Mouse (Mus musculus): ENCODE measurements around the gene Clic1. TPM values are rescaled to one million over a fixed set of nuclear protein-coding genes. Genes with fewer than 3 reads are reported as not detected.

Clic1 gene
- total RNA-seq, 4 experiments from 2014 or later, result 21.6 to 33.8 (median 30.0) TPM

Other genes starting within 250 kb of the Clic1 start
- under 1 TPM in 1 of 4 experiments, not detected in 3; 0.35 TPM for gene Cyp21a1, start 245.4 kb upstream of the Clic1 start, total RNA-seq (2022)
- 10 to 100 TPM in 2 of 4 experiments, 1 to 10 TPM in 2; 8.2 to 14.6 (median 9.5) TPM for gene Stk19, start 213.0 kb upstream of the Clic1 start, total RNA-seq (2022)
- gene Dxo, start 212.9 kb upstream of the Clic1 start, total RNA-seq (2022), result 10 to 100 TPM; 10.6 to 15.9 (median 11.5) TPM
- 10 to 100 TPM; 21.8 to 29.1 (median 25.8) TPM for gene Skiv2l, start 199.8 kb upstream of the Clic1 start, total RNA-seq (2022)
- gene Nelfe, start 199.6 kb upstream of the Clic1 start, total RNA-seq (2022), result 10 to 100 TPM; 16.6 to 17.9 (median 16.7) TPM
- gene Cfb, start 187.4 kb upstream of the Clic1 start, total RNA-seq (2022), result 1 to 10 TPM; 2.2 to 8.5 (median 4.5) TPM
- gene Zbtb12, start 170.5 kb upstream of the Clic1 start, total RNA-seq (2022), result 1 to 10 TPM; 8.5 to 9.9 (median 9.1) TPM
- gene Gm20547, start 167.9 kb upstream of the Clic1 start, total RNA-seq (2022), result not detected
- 1 to 10 TPM; 1.8 to 4.1 (median 3.0) TPM for gene C2, start 151.7 kb upstream of the Clic1 start, total RNA-seq (2022)
- gene Ehmt2, start 151.5 kb upstream of the Clic1 start, total RNA-seq (2022), result 10 to 100 TPM; 41.5 to 45.8 (median 42.4) TPM
- gene Slc44a4, start 135.5 kb upstream of the Clic1 start, total RNA-seq (2022), result not detected
- 10 to 100 TPM; 13.0 to 16.1 (median 14.4) TPM for gene Neu1, start 118.7 kb upstream of the Clic1 start, total RNA-seq (2022)
- 1 to 10 TPM; 1.4 to 5.5 (median 2.6) TPM for gene Hspa1b, start 90.7 kb upstream of the Clic1 start, total RNA-seq (2022)
- gene Gm20481, start 80.1 kb upstream of the Clic1 start, total RNA-seq (2022), result not detected
- 1 to 10 TPM; 1.8 to 7.5 (median 3.6) TPM for gene Hspa1a, start 77.8 kb upstream of the Clic1 start, total RNA-seq (2022)
- 10 to 100 TPM in 2 of 4 experiments, 1 to 10 TPM in 2; 8.7 to 13.3 (median 11.0) TPM for gene Hspa1l, start 77.3 kb upstream of the Clic1 start, total RNA-seq (2022)
- gene Lsm2, start 68.1 kb upstream of the Clic1 start, total RNA-seq (2022), result 10 to 100 TPM; 17.5 to 21.7 (median 17.9) TPM
- gene Vars, start 49.0 kb upstream of the Clic1 start, total RNA-seq (2022), result 10 to 100 TPM; 28.3 to 31.4 (median 29.3) TPM
- gene Vwa7, start 33.4 kb upstream of the Clic1 start, total RNA-seq (2022), result 10 to 100 TPM; 12.0 to 18.5 (median 16.6) TPM
- gene Sapcd1, start 21.9 kb upstream of the Clic1 start, total RNA-seq (2022), result not detected
- gene Msh5, start 3.2 kb upstream of the Clic1 start, total RNA-seq (2022), result under 1 TPM in 2 of 4 experiments, not detected in 2; 0.33 to 0.56 TPM
- gene Ddah2, start 9.1 kb downstream of the Clic1 start, total RNA-seq (2022), result 10 to 100 TPM; 13.5 to 22.7 (median 21.5) TPM
- gene Ly6g6c, start 15.4 kb downstream of the Clic1 start, total RNA-seq (2022), result not detected
- gene Mpig6b, start 16.2 kb downstream of the Clic1 start, total RNA-seq (2022), result 1 to 10 TPM in 1 of 4 experiments, under 1 TPM in 3; 0.34 to 1.0 (median 0.85) TPM
- gene Ly6g6e, start 26.9 kb downstream of the Clic1 start, total RNA-seq (2022), result not detected
- under 1 TPM in 3 of 4 experiments, not detected in 1; 0.69 to 0.95 (median 0.85) TPM for gene Ly6g6d, start 28.1 kb downstream of the Clic1 start, total RNA-seq (2022)
- gene Ly6g6f, start 35.6 kb downstream of the Clic1 start, total RNA-seq (2022), result under 1 TPM in 1 of 4 experiments, not detected in 3; 0.24 TPM
- 10 to 100 TPM; 60.7 to 64.8 (median 62.3) TPM for gene Abhd16a, start 39.3 kb downstream of the Clic1 start, total RNA-seq (2022)
- gene Ly6g5c, start 58.3 kb downstream of the Clic1 start, total RNA-seq (2022), result not detected
- gene Ly6g5b, start 65.5 kb downstream of the Clic1 start, total RNA-seq (2022), result not detected
- 10 to 100 TPM in 1 of 4 experiments, 1 to 10 TPM in 3; 6.6 to 10.2 (median 8.2) TPM for gene Gpank1, start 71.5 kb downstream of the Clic1 start, total RNA-seq (2022)
- gene Csnk2b, start 72.1 kb downstream of the Clic1 start, total RNA-seq (2022), result 100 to 1,000 TPM; 152 to 184 (median 155) TPM
- gene D17H6S53E, start 76.4 kb downstream of the Clic1 start, total RNA-seq (2022), result 10 to 100 TPM; 27.8 to 33.4 (median 30.3) TPM
- gene Apom, start 82.1 kb downstream of the Clic1 start, total RNA-seq (2022), result under 1 TPM in 1 of 4 experiments, not detected in 3; 0.26 TPM
- gene Bag6, start 85.2 kb downstream of the Clic1 start, total RNA-seq (2022), result 100 to 1,000 TPM; 233 to 266 (median 242) TPM
- 100 to 1,000 TPM; 130 to 143 (median 140) TPM for gene Prrc2a, start 114.9 kb downstream of the Clic1 start, total RNA-seq (2022)
- 1 to 10 TPM; 1.9 to 3.3 (median 2.4) TPM for gene Aif1, start 126.1 kb downstream of the Clic1 start, total RNA-seq (2022)
- 1 to 10 TPM; 1.8 to 3.6 (median 2.6) TPM for gene Lst1, start 138.5 kb downstream of the Clic1 start, total RNA-seq (2022)
- gene Ltb, start 144.5 kb downstream of the Clic1 start, total RNA-seq (2022), result 1 to 10 TPM in 1 of 4 experiments, under 1 TPM in 3; 0.69 to 1.6 (median 0.80) TPM
- gene Tnf, start 152.0 kb downstream of the Clic1 start, total RNA-seq (2022), result under 1 TPM; 0.25 to 0.97 (median 0.52) TPM
- gene Lta, start 155.4 kb downstream of the Clic1 start, total RNA-seq (2022), result under 1 TPM in 1 of 4 experiments, not detected in 3; 0.44 TPM
- gene Gm16181, start 170.9 kb downstream of the Clic1 start, total RNA-seq (2022), result under 1 TPM in 1 of 4 experiments, not detected in 3; 0.72 TPM
- 1 to 10 TPM; 1.7 to 3.6 (median 1.9) TPM for gene Atp6v1g2, start 183.7 kb downstream of the Clic1 start, total RNA-seq (2022)
- gene Nfkbil1, start 185.8 kb downstream of the Clic1 start, total RNA-seq (2022), result 1 to 10 TPM; 8.2 to 9.4 (median 8.5) TPM
- gene Ddx39b, start 191.8 kb downstream of the Clic1 start, total RNA-seq (2022), result 10 to 100 TPM; 76.7 to 92.1 (median 86.6) TPM
- gene H2-D1, start 212.8 kb downstream of the Clic1 start, total RNA-seq (2022), result 100 to 1,000 TPM; 108 to 169 (median 117) TPM